Mouse (Mus musculus): ENCODE data around the gene Pias3. TPM values are rescaled to one million over a fixed set of nuclear protein-coding genes. Genes with fewer than 3 reads are reported as not detected.

Pias3 gene
- polyA plus RNA-seq, 1 experiment, result 31.8 TPM

- H3K4me1 ChIP-seq (ENCODE audit: control insufficient read depth, insufficient read depth, low read length), result no peaks in the 10 kb centered on the region
- TF ChIP-seq EP300 (IDR thresholded peaks at IDR 0.05; ENCODE audit: insufficient read depth, low read depth, low read length), result no peak
- no peak for TF ChIP-seq POLR2A (IDR thresholded peaks at IDR 0.05; ENCODE audit: insufficient read depth, low read length)
- peak; percentile 58 for TF ChIP-seq CTCF (IDR thresholded peaks at IDR 0.05; ENCODE audit: low read depth, low read length)
- no peak overlapping the region for H3K9ac ChIP-seq (ENCODE audit: low read depth, poor library complexity, severe bottlenecking)
- H3K36me3 ChIP-seq (ENCODE audit: control insufficient read depth, insufficient read depth, low read length, poor library complexity, severe bottlenecking), result no peaks in the 10 kb centered on the region
- no peak overlapping the region for H3K27ac ChIP-seq (ENCODE audit: insufficient read depth, low read length)
- H3K9me3 ChIP-seq (replicated peaks; ENCODE audit: control insufficient read depth, insufficient read depth, low read length, poor library complexity, severe bottlenecking), result no peaks in the 10 kb centered on the region
- H3K4me3 ChIP-seq (ENCODE audit: low read depth, low read length), result peak overlapping the region; percentile 19; the same call in 1 of the 2 replicates
- H3K27me3 ChIP-seq (ENCODE audit: control insufficient read depth, insufficient read depth, low read length, poor library complexity, severe bottlenecking), result no peaks in the 10 kb centered on the region
These were observed 3.7 kb upstream of the Pias3 start for GRCm38 (mm10) chr3:96692506-96692905.

- H3K9me3 ChIP-seq (replicated peaks; ENCODE audit: control insufficient read depth, insufficient read depth, low read length, poor library complexity, severe bottlenecking), result no peaks in the 10 kb centered on the region
- no peaks in the 10 kb centered on the region for H3K27me3 ChIP-seq (ENCODE audit: control insufficient read depth, insufficient read depth, low read length, poor library complexity, severe bottlenecking)
- no peak overlapping the region for H3K9ac ChIP-seq (ENCODE audit: low read depth, poor library complexity, severe bottlenecking)
- no peaks in the 10 kb centered on the region for H3K36me3 ChIP-seq (ENCODE audit: control insufficient read depth, insufficient read depth, low read length, poor library complexity, severe bottlenecking)
- H3K4me1 ChIP-seq (ENCODE audit: control insufficient read depth, insufficient read depth, low read length), result no peaks in the 10 kb centered on the region
- H3K4me3 ChIP-seq (ENCODE audit: low read depth, low read length), result no peak overlapping the region
- TF ChIP-seq POLR2A (IDR thresholded peaks at IDR 0.05; ENCODE audit: insufficient read depth, low read length), result no peak
- TF ChIP-seq CTCF (IDR thresholded peaks at IDR 0.05; ENCODE audit: low read depth, low read length), result no peak
- TF ChIP-seq EP300 (IDR thresholded peaks at IDR 0.05; ENCODE audit: insufficient read depth, low read depth, low read length), result no peak
- no peak overlapping the region for H3K27ac ChIP-seq (ENCODE audit: insufficient read depth, low read length)
These were observed 2.6 kb upstream of the Pias3 start for GRCm38 (mm10) chr3:96693579-96693978.

- H3K27ac ChIP-seq (ENCODE audit: insufficient read depth, low read length), result peak overlapping the region; percentile 53
- peaks cover 7% of the 10 kb centered on the region for H3K4me1 ChIP-seq (ENCODE audit: control insufficient read depth, insufficient read depth, low read length)
- no peaks in the 10 kb centered on the region for H3K9me3 ChIP-seq (replicated peaks; ENCODE audit: control insufficient read depth, insufficient read depth, low read length, poor library complexity, severe bottlenecking)
- TF ChIP-seq EP300 (IDR thresholded peaks at IDR 0.05; ENCODE audit: insufficient read depth, low read depth, low read length) (0 out of 2 replicates have a peak, but pooled peaks have one; percentile 9), POLR2A (IDR thresholded peaks at IDR 0.05; ENCODE audit: insufficient read depth, low read length) (no peak), CTCF (IDR thresholded peaks at IDR 0.05; ENCODE audit: low read depth, low read length) (no peak)
- H3K9ac ChIP-seq (ENCODE audit: low read depth, poor library complexity, severe bottlenecking), result peak overlapping the region; percentile 85
- peaks cover 8% of the 10 kb centered on the region for H3K36me3 ChIP-seq (ENCODE audit: control insufficient read depth, insufficient read depth, low read length, poor library complexity, severe bottlenecking)
- H3K4me3 ChIP-seq (ENCODE audit: low read depth, low read length), result peak overlapping the region; percentile 88
- no peaks in the 10 kb centered on the region for H3K27me3 ChIP-seq (ENCODE audit: control insufficient read depth, insufficient read depth, low read length, poor library complexity, severe bottlenecking)
These were observed 865 bp downstream of the Pias3 start for GRCm38 (mm10) chr3:96696766-96697732.

GRCm38 (mm10) chr3:96698993-96699690 is 3.0 kb downstream of the Pias3 start:
- H3K27ac ChIP-seq (ENCODE audit: insufficient read depth, low read length), result no peak overlapping the region
- H3K9ac ChIP-seq (ENCODE audit: low read depth, poor library complexity, severe bottlenecking), result no peak overlapping the region
- no peaks in the 10 kb centered on the region for H3K9me3 ChIP-seq (replicated peaks; ENCODE audit: control insufficient read depth, insufficient read depth, low read length, poor library complexity, severe bottlenecking)
- H3K4me3 ChIP-seq (ENCODE audit: low read depth, low read length), result peak overlapping the region; percentile 10; the same call in 1 of the 2 replicates
- peaks cover 19% of the 10 kb centered on the region for H3K36me3 ChIP-seq (ENCODE audit: control insufficient read depth, insufficient read depth, low read length, poor library complexity, severe bottlenecking)
- no peaks in the 10 kb centered on the region for H3K27me3 ChIP-seq (ENCODE audit: control insufficient read depth, insufficient read depth, low read length, poor library complexity, severe bottlenecking)
- peaks cover 12% of the 10 kb centered on the region for H3K4me1 ChIP-seq (ENCODE audit: control insufficient read depth, insufficient read depth, low read length)
- no peak for TF ChIP-seq CTCF (IDR thresholded peaks at IDR 0.05; ENCODE audit: low read depth, low read length)

GRCm38 (mm10) chr3:96700376-96700775 is 4.2 kb downstream of the Pias3 start:
- TF ChIP-seq EP300 (IDR thresholded peaks at IDR 0.05; ENCODE audit: insufficient read depth, low read depth, low read length) (no peak), CTCF (IDR thresholded peaks at IDR 0.05; ENCODE audit: low read depth, low read length) (no peak)
- Histone ChIP-seq H3K27me3 (ENCODE audit: control insufficient read depth, insufficient read depth, low read length, poor library complexity, severe bottlenecking) (no peaks in the 10 kb centered on the region), H3K9me3 (replicated peaks; ENCODE audit: control insufficient read depth, insufficient read depth, low read length, poor library complexity, severe bottlenecking) (no peaks in the 10 kb centered on the region), H3K9ac (ENCODE audit: low read depth, poor library complexity, severe bottlenecking) (no peak overlapping the region), H3K4me3 (ENCODE audit: low read depth, low read length) (no peak overlapping the region), H3K36me3 (ENCODE audit: control insufficient read depth, insufficient read depth, low read length, poor library complexity, severe bottlenecking) (peaks cover 22% of the 10 kb centered on the region), H3K4me1 (ENCODE audit: control insufficient read depth, insufficient read depth, low read length) (peaks cover 12% of the 10 kb centered on the region), H3K27ac (ENCODE audit: insufficient read depth, low read length) (no peak overlapping the region)

All from ES-Bruce4 (cell line).